10 mouse cellular contexts compared by ENCODE assay signal in the genomic region with DNA sequence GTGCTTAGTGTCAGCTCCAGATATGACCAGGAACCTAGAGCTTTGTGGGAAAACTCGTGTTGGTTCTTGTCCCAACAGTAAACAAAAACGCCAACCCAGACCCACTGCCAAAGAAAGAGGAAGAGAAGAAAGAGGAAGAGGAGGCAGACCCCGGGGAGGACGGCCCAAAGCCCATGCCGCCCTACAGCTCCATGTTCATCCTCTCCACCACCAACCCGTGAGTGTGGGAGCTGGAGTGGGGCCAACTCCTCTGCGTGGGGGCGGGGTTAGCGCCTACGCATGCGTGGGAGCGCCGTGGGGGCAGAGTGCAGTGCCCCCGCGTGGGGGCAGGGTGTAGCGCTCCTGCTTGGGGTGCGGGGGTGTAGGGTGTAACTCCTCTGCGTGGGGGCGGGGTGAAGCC.
DNase-seq lines count a peak whose midpoint lies in the region; ATAC-seq lines count a peak whose summit lies in the region.
"Had no signal": no experiment of that assay in that cellular context is flagged by ENCODE, and none has a peak within 500 bp of the region (broad histone marks: within the 10 kb centered on the region; RNA-seq: fewer than 3 reads in every experiment).

No protein-coding gene starts in this region.

- H3K27ac ChIP-seq in kidney, embryonic 15.5 days, result no peak overlapping the region
- H3K27ac ChIP-seq: kidney, postnatal 0 days had no signal

- peaks cover 8% of the 10 kb centered on the region; the same call in 1 of the 2 replicates for H3K4me1 ChIP-seq in kidney, embryonic 15.5 days

- H3K4me3 ChIP-seq in kidney, embryonic 15.5 days (replicated peaks), result no peak overlapping the region
- H3K4me3 ChIP-seq: myocyte had no signal

- H3K36me3 ChIP-seq in kidney, embryonic 15.5 days, result no peaks in the 10 kb centered on the region
- H3K36me3 ChIP-seq in splenic B cell, adult 2 months (ENCODE audit: control insufficient read depth, insufficient read depth, low read length, poor library complexity, severe bottlenecking), result no peaks in the 10 kb centered on the region

- DNase-seq in kidney, adult 18-20 months, result no peak
- DNase-seq in ES-CJ7 (ENCODE audit: low read depth, low spot score), result peak; percentile 74
- peak; percentile 26 for DNase-seq in liver
- DNase-seq in splenic B cell, adult 2 months (ENCODE audit: low read depth, low spot score), result peak; percentile 23
- no peak for DNase-seq in gastrocnemius, postnatal 10 days
- DNase-seq in gastrocnemius, adult 18-20 months (ENCODE audit: low spot score), result no peak
- no peak for DNase-seq in frontal cortex, postnatal 25 days (ENCODE audit: low spot score in 2 of 2)

- no peaks in the 10 kb centered on the region for H3K9me3 ChIP-seq in kidney, embryonic 15.5 days (replicated peaks)

- H3K9ac ChIP-seq in kidney, embryonic 15.5 days, result no peak overlapping the region

- H3K27me3 ChIP-seq in kidney, embryonic 15.5 days, result 0 out of 2 replicates have a peak, but pooled peaks cover 3% of the 10 kb centered on the region
- H3K27me3 ChIP-seq in splenic B cell, adult 2 months (ENCODE audit: control insufficient read depth, insufficient read depth, low read length, poor library complexity, severe bottlenecking), result no peaks in the 10 kb centered on the region

- WGBS in kidney, embryonic 15.5 days, result 62% methylated on average over 19 of the region's 19 CpGs

- no peak for ATAC-seq in kidney, embryonic 15.5 days (replicated peaks; ENCODE audit: low FRiP score)

- H3K4me2 ChIP-seq in kidney, embryonic 15.5 days, result 0 out of 2 replicates have a peak overlapping the region, but pooled peaks have one; percentile 11

Comparison
In these comparisons a context has a peak if more than half of its experiments do, and no peak if none do; other contexts are left out.
1. DNase-seq: peak in ES-CJ7 (single experiment), liver (single experiment) and splenic B cell, adult 2 months (single experiment); none in kidney, adult 18-20 months (single experiment), gastrocnemius, postnatal 10 days (single experiment), gastrocnemius, adult 18-20 months (single experiment) and frontal cortex, postnatal 25 days (0 of 2).